Mouse (Mus musculus): Measurements from ENCODE around the gene Pygb. TPM values are rescaled to one million over a fixed set of nuclear protein-coding genes. Genes with fewer than 3 reads are reported as not detected.

The Pygb gene
- total and polyA plus RNA-seq, 3 experiments = 36.4 to 47.7 (median 43.2) TPM

- Histone ChIP-seq H3K4me3 (replicated peaks in 1 of 3; ENCODE audit: low read depth in 2 of 3, low read length in 2 of 3, poor library complexity in 1 of 3) (no peak overlapping the region), H3K9ac (ENCODE audit: insufficient read depth, low read depth) (no peak overlapping the region), H3K36me3 (replicated peaks in 1 of 2; ENCODE audit: control insufficient read depth in 1 of 2, insufficient read depth in 1 of 2, low read length in 1 of 2) (peaks cover 38 to 79% of the 10 kb centered on the region in 2 experiments), H3K27ac (ENCODE audit: insufficient read depth, low read depth) (peak overlapping the region; percentile 78; the same call in 1 of the 2 replicates), H3K4me2 (ENCODE audit: insufficient read depth, low read depth, poor library complexity, severe bottlenecking) (no peak overlapping the region), H3K27me3 (replicated peaks) (no peaks in the 10 kb centered on the region), H3K4me1 (ENCODE audit: control insufficient read depth in 1 of 2, insufficient read depth in 2 of 2) (peaks cover 11 to 54% of the 10 kb centered on the region in 2 experiments; a peak in 3 of 4 replicates), H3K79me2 (replicated peaks; ENCODE audit: control insufficient read depth, extremely low read depth, insufficient read depth, poor library complexity, severe bottlenecking) (peaks cover 12% of the 10 kb centered on the region), H3K9me3 (replicated peaks; ENCODE audit: low read length) (peaks cover under 1% of the 10 kb centered on the region)
- no peak for TF ChIP-seq MAZ (IDR thresholded peaks at IDR 0.05; ENCODE audit: low read depth, low read length)
- 0 out of 2 replicates have a peak, but pooled peaks have one; percentile 36 for TF ChIP-seq MEF2A (IDR thresholded peaks at IDR 0.05; ENCODE audit: borderline replicate concordance, low read depth, low read length)
- TF ChIP-seq ZNF384 (IDR thresholded peaks at IDR 0.05; ENCODE audit: low read depth, low read length) = peak; percentile 22; the same call in 1 of the 2 replicates
- peak; percentile 71 for TF ChIP-seq JUN (IDR thresholded peaks at IDR 0.05; ENCODE audit: insufficient read depth, low read depth, low read length)
- TF ChIP-seq ZKSCAN1 (IDR thresholded peaks at IDR 0.05; ENCODE audit: borderline replicate concordance, low read depth, low read length) = no peak
- no peak for TF ChIP-seq GABPA (IDR thresholded peaks at IDR 0.05; ENCODE audit: insufficient replicate concordance, low read depth, low read length)
- peak; percentile 92 for TF ChIP-seq IRF4 (IDR thresholded peaks at IDR 0.05; ENCODE audit: low read depth, low read length)
- TF ChIP-seq JUND (conservative IDR thresholded peaks at IDR 0.05; ENCODE audit: low read depth, low read length) = peak; percentile 93
- peak; percentile 25 for TF ChIP-seq ETS1 (conservative IDR thresholded peaks at IDR 0.05; ENCODE audit: low read depth, low read length)
- no peak for TF ChIP-seq POLR2AphosphoS2 (IDR thresholded peaks at IDR 0.05; ENCODE audit: low read depth, low read length)
- peak; percentile 85 for TF ChIP-seq EP300 (IDR thresholded peaks at IDR 0.05; ENCODE audit: low read length)
- in situ Hi-C loops (cut with MboI; ENCODE audit: low pct_ligation_motif_present, low pct_unique_long_range_greater_than_20kb, low sequenced_read_pairs) (no loop called here), dilution Hi-C loops (cut with MboI; ENCODE audit: extremely low pct_ligation_motif_present, extremely low pct_unique_long_range_greater_than_20kb, low sequenced_read_pairs) (no loop called here)
- peak; percentile 66 for DNase-seq (ENCODE audit: extremely low read depth)
These were observed 31.5 kb upstream of the Pygb start for GRCm38 (mm10) chr2:150755016-150755415.

- Histone ChIP-seq H3K9me3 (replicated peaks; ENCODE audit: low read length) (peaks cover 4% of the 10 kb centered on the region), H3K4me3 (replicated peaks in 1 of 3; ENCODE audit: low read depth in 2 of 3, low read length in 2 of 3, poor library complexity in 1 of 3) (no peak overlapping the region), H3K36me3 (replicated peaks in 1 of 2; ENCODE audit: control insufficient read depth in 1 of 2, insufficient read depth in 1 of 2, low read length in 1 of 2) (peaks cover 73 to 96% of the 10 kb centered on the region in 2 experiments), H3K4me2 (ENCODE audit: insufficient read depth, low read depth, poor library complexity, severe bottlenecking) (no peak overlapping the region), H3K9ac (ENCODE audit: insufficient read depth, low read depth) (no peak overlapping the region), H3K27ac (ENCODE audit: insufficient read depth, low read depth) (no peak overlapping the region), H3K27me3 (replicated peaks) (no peaks in the 10 kb centered on the region), H3K4me1 (ENCODE audit: control insufficient read depth in 1 of 2, insufficient read depth in 2 of 2) (peaks cover 0 to 9% of the 10 kb centered on the region in 2 experiments; a peak in 1 of 4 replicates), H3K79me2 (replicated peaks; ENCODE audit: control insufficient read depth, extremely low read depth, insufficient read depth, poor library complexity, severe bottlenecking) (no peaks in the 10 kb centered on the region)
- in situ Hi-C loops (cut with MboI; ENCODE audit: low pct_ligation_motif_present, low pct_unique_long_range_greater_than_20kb, low sequenced_read_pairs) (no loop called here), dilution Hi-C loops (cut with MboI; ENCODE audit: extremely low pct_ligation_motif_present, extremely low pct_unique_long_range_greater_than_20kb, low sequenced_read_pairs) (no loop called here)
- TF ChIP-seq CTCF (conservative IDR thresholded peaks at IDR 0.05 in 1 of 2, IDR thresholded peaks at IDR 0.05 in 1 of 2; ENCODE audit: low read depth in 2 of 2, low read length in 2 of 2) (peak in 1 of 2 experiments; percentile 36; a peak in 1 of 4 replicates), SIN3A (IDR thresholded peaks at IDR 0.05; ENCODE audit: low read length) (no peak), ZMIZ1 (IDR thresholded peaks at IDR 0.05; ENCODE audit: low read depth, low read length) (no peak), HCFC1 (IDR thresholded peaks at IDR 0.05; ENCODE audit: low read depth, low read length) (no peak), TCF12 (IDR thresholded peaks at IDR 0.05; ENCODE audit: low read depth, low read length) (no peak), EP300 (IDR thresholded peaks at IDR 0.05; ENCODE audit: low read length) (no peak), ZKSCAN1 (IDR thresholded peaks at IDR 0.05; ENCODE audit: borderline replicate concordance, low read depth, low read length) (no peak)
- DNase-seq (ENCODE audit: extremely low read depth) = no peak
These were observed 25.1 kb upstream of the Pygb start for GRCm38 (mm10) chr2:150761476-150761875.
